Mouse (Mus musculus): ENCODE measurements around the gene Slc9a9. TPM values are rescaled to one million over a fixed set of nuclear protein-coding genes. Genes with fewer than 3 reads are reported as not detected.

Slc9a9 gene
- polyA plus RNA-seq, 1 experiment from 2014 or later, result 5.0 TPM

DNA sequence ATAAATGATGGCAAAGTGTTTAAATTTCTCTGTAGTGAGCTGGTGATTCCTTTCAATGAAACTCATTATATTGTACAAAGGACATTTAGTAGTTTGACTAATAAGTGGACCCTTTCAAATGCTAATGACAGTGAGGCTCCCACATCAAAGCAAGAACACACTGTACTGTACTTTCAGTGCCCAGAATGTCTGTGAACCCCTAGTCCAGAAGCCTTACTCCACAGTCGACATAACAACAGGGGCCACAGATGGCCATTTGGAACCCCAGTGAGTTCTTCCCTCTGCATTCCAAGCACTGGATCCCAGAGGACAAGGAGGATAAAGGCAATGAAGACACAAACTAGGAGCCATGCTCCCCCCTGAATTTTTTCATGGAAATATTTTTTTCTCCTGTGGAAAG lies 299.4 kb downstream of the Slc9a9 start:
- Histone ChIP-seq H3K27ac (ENCODE audit: low read depth) (no peak overlapping the region), H3K9me3 (ENCODE audit: low read depth, low read length) (no peaks in the 10 kb centered on the region), H3K27me3 (ENCODE audit: insufficient read depth, low read length) (no peaks in the 10 kb centered on the region), H3K4me2 (no peak overlapping the region), H3K4me1 (ENCODE audit: insufficient read depth) (no peaks in the 10 kb centered on the region), H3K9ac (no peak overlapping the region), H3K36me3 (ENCODE audit: insufficient read depth) (no peaks in the 10 kb centered on the region), H3K4me3 (ENCODE audit: low read depth, low read length) (no peak overlapping the region)
- TF ChIP-seq CTCF (IDR thresholded peaks at IDR 0.05; ENCODE audit: low read depth), result no peak
- no peak for ATAC-seq (ENCODE audit: insufficient read depth)
- no peak for DNase-seq
- WGBS, result 42% methylated on average over 1 of the region's 1 CpGs

DNA sequence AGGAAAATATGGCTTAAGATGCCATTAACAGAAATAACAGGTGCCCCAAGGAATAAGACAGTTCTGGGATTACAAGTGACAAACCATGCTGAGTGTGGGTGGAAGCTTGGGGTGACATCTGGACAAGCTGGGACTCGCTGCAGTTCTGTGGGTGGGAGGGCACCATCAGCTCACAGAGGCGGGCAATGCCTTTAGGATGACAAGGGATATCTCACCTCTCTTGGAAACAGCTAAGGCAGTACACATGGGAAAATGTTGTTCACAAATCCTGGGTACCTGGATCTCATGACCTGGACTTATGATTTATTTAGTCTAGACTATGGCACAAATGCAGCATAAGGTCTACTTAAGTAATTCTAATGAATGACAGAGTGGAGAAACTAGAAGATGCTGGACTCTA lies 302.3 kb downstream of the Slc9a9 start:
- no peak for ATAC-seq (ENCODE audit: insufficient read depth)
- TF ChIP-seq CTCF (IDR thresholded peaks at IDR 0.05; ENCODE audit: low read depth), result no peak
- no peak overlapping the region for H3K27ac ChIP-seq (ENCODE audit: low read depth)
- H3K4me3 ChIP-seq (ENCODE audit: low read depth, low read length), result no peak overlapping the region
- no peaks in the 10 kb centered on the region for H3K9me3 ChIP-seq (ENCODE audit: low read depth, low read length)
- H3K27me3 ChIP-seq (ENCODE audit: insufficient read depth, low read length), result no peaks in the 10 kb centered on the region
- H3K36me3 ChIP-seq (ENCODE audit: insufficient read depth), result no peaks in the 10 kb centered on the region
- DNase-seq, result no peak
- WGBS, result 55% methylated on average over 2 of the region's 2 CpGs
- no peak overlapping the region for H3K4me2 ChIP-seq
- H3K4me1 ChIP-seq (ENCODE audit: insufficient read depth), result no peaks in the 10 kb centered on the region
- no peak overlapping the region for H3K9ac ChIP-seq

DNA sequence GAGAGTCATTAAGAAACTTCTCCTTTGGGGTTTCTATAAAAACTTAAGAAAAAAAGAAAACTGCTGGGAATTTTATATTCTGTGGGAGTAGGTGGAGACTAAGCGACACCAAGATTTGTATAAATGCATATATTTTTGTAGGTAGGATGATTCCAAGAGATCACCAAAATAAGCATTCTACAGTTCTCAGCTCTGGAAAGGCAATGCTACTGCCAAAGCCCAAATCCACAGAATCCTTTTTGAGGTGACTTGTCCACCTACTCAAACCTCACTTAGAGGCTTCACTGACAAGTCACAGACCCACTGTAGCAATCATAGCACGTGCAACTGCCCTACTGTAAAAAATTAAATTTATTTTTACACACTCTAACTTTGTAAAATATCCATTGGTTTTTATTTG lies 303.0 kb downstream of the Slc9a9 start:
- TF ChIP-seq CTCF (IDR thresholded peaks at IDR 0.05; ENCODE audit: low read depth), result no peak
- ATAC-seq (ENCODE audit: insufficient read depth) (no peak), DNase-seq (no peak)
- Histone ChIP-seq H3K27ac (ENCODE audit: low read depth) (no peak overlapping the region), H3K4me3 (ENCODE audit: low read depth, low read length) (no peak overlapping the region), H3K27me3 (ENCODE audit: insufficient read depth, low read length) (no peaks in the 10 kb centered on the region), H3K4me2 (no peak overlapping the region), H3K4me1 (ENCODE audit: insufficient read depth) (no peaks in the 10 kb centered on the region), H3K36me3 (ENCODE audit: insufficient read depth) (no peaks in the 10 kb centered on the region), H3K9ac (no peak overlapping the region), H3K9me3 (ENCODE audit: low read depth, low read length) (no peaks in the 10 kb centered on the region)
- 86% methylated on average over 2 of the region's 2 CpGs for WGBS

DNA sequence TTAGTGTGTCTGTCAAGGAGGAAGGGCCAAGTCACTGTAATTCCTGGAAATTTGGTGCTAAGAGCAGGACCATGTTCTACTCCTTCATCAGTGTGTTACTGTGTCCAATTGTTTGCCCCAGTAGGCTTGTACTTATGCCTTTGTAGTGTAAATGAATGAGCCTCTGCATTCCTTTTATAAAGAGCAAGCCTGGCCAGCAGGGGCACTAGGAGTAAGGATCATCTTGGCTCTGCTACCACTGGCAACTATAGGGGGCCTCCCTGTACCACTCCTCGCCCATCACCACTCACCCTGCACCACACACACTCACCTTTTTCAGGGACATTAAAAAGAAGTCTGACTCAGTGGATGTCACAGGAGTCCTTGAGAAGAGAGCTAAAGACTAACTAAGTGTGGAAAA lies 306.5 kb downstream of the Slc9a9 start:
- Histone ChIP-seq H3K27ac (ENCODE audit: low read depth) (no peak overlapping the region), H3K36me3 (ENCODE audit: insufficient read depth) (no peaks in the 10 kb centered on the region), H3K27me3 (ENCODE audit: insufficient read depth, low read length) (no peaks in the 10 kb centered on the region), H3K9ac (no peak overlapping the region), H3K4me1 (ENCODE audit: insufficient read depth) (no peaks in the 10 kb centered on the region), H3K9me3 (ENCODE audit: low read depth, low read length) (no peaks in the 10 kb centered on the region), H3K4me2 (no peak overlapping the region), H3K4me3 (ENCODE audit: low read depth, low read length) (no peak overlapping the region)
- DNase-seq (no peak), ATAC-seq (ENCODE audit: insufficient read depth) (no peak)
- TF ChIP-seq CTCF (IDR thresholded peaks at IDR 0.05; ENCODE audit: low read depth), result no peak
- 92% methylated on average over 1 of the region's 1 CpGs for WGBS

GRCm38 (mm10) chr9:94993575-94993974 lies 323.9 kb downstream of the Slc9a9 start:
- WGBS, result 85% methylated on average over 4 of the region's 4 CpGs
- Histone ChIP-seq H3K4me2 (no peak overlapping the region), H3K9me3 (ENCODE audit: low read depth, low read length) (no peaks in the 10 kb centered on the region), H3K4me1 (ENCODE audit: insufficient read depth) (no peaks in the 10 kb centered on the region), H3K27ac (ENCODE audit: low read depth) (no peak overlapping the region), H3K36me3 (ENCODE audit: insufficient read depth) (no peaks in the 10 kb centered on the region), H3K27me3 (ENCODE audit: insufficient read depth, low read length) (no peaks in the 10 kb centered on the region), H3K4me3 (ENCODE audit: low read depth, low read length) (no peak overlapping the region), H3K9ac (no peak overlapping the region)
- ATAC-seq (ENCODE audit: insufficient read depth) (no peak), DNase-seq (no peak)
- no peak for TF ChIP-seq CTCF (IDR thresholded peaks at IDR 0.05; ENCODE audit: low read depth)

DNA sequence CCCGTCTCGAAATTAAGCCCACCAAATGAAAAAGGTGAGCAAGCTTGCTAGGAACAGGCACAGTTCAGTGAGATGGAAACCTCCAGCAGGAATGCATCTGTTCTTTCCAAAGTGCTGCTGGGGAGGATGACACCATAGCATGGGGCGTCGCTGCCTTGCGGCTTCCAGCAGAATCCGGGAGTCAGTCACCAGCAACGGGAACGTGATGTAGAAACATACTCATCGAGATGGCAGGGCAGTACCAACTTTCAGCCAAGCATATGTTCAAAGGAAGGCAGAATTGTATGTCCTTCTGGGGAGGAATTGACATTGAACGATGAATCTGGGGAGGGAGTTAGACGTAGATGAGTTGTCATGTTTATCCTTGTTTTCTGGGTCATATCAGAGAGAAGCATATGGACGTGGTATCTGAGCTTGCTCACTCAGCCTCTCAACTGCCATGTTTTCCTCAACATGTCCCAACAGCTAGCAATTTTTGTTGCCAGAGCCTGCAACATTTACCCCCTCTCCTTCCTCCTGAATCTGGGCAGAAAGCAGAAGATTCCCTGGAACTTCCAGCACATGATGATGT lies 350.5 kb downstream of the Slc9a9 start:
- ATAC-seq (ENCODE audit: insufficient read depth) (no peak), DNase-seq (no peak)
- Histone ChIP-seq H3K27ac (ENCODE audit: low read depth) (no peak overlapping the region), H3K9me3 (ENCODE audit: low read depth, low read length) (no peaks in the 10 kb centered on the region), H3K36me3 (ENCODE audit: insufficient read depth) (no peaks in the 10 kb centered on the region), H3K4me2 (no peak overlapping the region), H3K4me1 (ENCODE audit: insufficient read depth) (no peaks in the 10 kb centered on the region), H3K4me3 (ENCODE audit: low read depth, low read length) (no peak overlapping the region), H3K27me3 (ENCODE audit: insufficient read depth, low read length) (no peaks in the 10 kb centered on the region), H3K9ac (no peak overlapping the region)
- TF ChIP-seq CTCF (IDR thresholded peaks at IDR 0.05; ENCODE audit: low read depth), result no peak
- 89% methylated on average over 12 of the region's 12 CpGs for WGBS

DNA sequence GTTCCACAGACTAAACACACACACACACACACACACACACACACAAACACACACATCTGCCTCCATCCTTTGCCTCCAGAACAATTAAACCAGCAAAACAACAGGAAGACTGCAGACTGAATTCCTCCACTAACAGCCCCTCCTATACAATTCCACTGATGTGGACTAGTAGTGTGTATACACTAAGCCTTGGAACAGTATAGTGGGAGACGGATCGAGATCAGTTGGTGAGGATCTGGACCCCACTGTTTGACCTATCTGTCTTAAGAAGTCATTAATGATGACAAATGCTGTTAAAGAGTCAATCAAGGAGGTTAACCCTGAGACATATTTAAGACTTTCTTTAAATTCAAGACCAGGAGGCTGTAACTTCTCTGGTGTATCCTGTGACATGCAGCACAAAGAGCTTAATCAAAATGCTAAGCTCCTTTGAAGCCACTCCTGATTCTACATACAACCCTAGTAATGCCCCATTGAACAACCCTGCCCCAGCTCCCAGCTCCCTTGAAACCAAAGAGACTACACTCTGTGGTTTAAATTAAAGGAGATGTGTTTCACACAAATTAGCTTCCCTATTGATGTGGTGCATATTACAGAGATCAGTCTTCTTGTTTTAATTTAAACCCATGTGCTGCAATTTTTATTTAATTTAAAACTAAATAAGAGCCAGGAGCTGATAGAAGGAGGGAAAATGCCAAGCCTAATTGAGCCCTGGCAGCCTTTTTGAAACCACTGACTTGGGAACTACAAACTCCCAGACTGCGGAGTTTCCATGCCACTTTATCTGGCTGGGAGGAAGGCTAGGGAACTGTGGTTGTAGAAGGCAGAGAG lies 364.6 kb downstream of the Slc9a9 start:
- TF ChIP-seq CTCF (IDR thresholded peaks at IDR 0.05; ENCODE audit: low read depth), result no peak
- no peak overlapping the region for H3K9ac ChIP-seq
- H3K27ac ChIP-seq (ENCODE audit: low read depth), result no peak overlapping the region
- no peaks in the 10 kb centered on the region for H3K27me3 ChIP-seq (ENCODE audit: insufficient read depth, low read length)
- ATAC-seq (ENCODE audit: insufficient read depth) (no peak), DNase-seq (no peak)
- H3K4me3 ChIP-seq (ENCODE audit: low read depth, low read length), result no peak overlapping the region
- 80% methylated on average over 3 of the region's 3 CpGs for WGBS
- no peaks in the 10 kb centered on the region for H3K36me3 ChIP-seq (ENCODE audit: insufficient read depth)
- no peaks in the 10 kb centered on the region for H3K9me3 ChIP-seq (ENCODE audit: low read depth, low read length)
- H3K4me2 ChIP-seq, result no peak overlapping the region
- no peaks in the 10 kb centered on the region for H3K4me1 ChIP-seq (ENCODE audit: insufficient read depth)
